Mouse (Mus musculus): ENCODE measurements around the gene Gfod2. TPM values are rescaled to one million over a fixed set of nuclear protein-coding genes. Genes with fewer than 3 reads are reported as not detected.

Gfod2 gene
- total RNA-seq, 1 experiment from 2014 or later = 1.6 TPM

DNA sequence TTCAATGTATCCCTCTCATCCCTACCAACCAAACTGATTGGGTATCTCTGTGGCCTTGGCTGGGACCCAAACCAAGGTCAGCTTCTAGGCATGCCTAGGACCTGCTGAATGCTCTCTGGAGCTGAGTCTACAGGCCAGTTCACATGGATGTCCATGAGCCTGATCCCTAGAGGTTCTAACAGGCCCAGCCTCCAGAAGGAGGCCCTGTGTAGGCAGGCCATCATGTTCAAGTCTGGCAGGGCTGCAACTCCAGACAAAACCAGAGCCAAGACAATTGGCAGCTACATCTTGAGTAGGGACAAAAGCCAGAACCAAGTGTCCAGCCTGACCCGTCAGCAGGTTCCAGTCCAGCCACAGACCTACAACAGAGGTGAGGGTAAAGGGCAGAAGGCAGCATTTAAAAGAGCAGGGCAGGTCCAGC is 15.0 kb upstream of the Gfod2 start:
- no peak for ATAC-seq (replicated peaks in 1 of 2; ENCODE audit: insufficient read depth in 1 of 2, low FRiP score in 2 of 2, low TSS enrichment in 1 of 2, low read depth in 1 of 2, poor library complexity in 2 of 2, severe bottlenecking in 2 of 2)

DNA sequence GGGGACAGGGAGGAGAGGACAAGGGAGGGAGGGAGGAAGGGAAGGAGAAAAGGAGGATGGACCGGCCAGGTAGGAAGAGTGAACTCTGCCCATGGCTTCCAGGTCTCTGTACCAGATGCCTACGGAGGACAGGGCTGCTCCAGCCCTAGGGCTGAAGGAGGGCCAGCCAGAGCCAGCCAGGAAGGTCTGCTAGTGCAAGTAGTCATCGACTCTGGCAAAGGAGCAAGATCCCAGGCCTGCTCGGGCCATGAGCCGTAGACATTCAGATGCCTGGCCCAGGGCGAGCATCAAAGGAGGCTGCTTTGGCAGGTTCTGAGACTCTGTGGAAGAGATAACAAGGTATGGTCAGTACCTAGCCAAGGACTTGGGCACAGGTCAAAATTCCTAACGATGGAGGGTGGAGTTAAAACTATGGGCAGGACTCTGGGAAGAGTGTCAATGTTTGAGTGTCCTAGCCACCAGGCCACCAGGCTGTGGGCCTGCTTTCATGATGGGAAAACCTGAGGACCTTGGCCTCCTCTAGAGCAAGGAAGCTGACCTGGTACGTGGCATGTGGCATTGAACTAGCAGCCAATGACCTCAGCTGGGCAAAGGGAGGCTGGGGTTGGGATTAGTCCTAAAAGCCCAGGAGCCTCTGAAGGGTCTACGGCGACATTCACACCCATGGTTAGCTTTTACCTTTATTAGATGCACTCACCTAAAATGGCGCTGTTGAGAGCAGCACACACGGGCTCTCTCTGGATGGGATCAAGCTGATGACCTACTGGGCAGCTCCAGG is 13.1 kb upstream of the Gfod2 start:
- ATAC-seq (replicated peaks in 1 of 2; ENCODE audit: insufficient read depth in 1 of 2, low FRiP score in 2 of 2, low TSS enrichment in 1 of 2, low read depth in 1 of 2, poor library complexity in 2 of 2, severe bottlenecking in 2 of 2) = no peak

- 0 out of 4 replicates have a peak, but pooled peaks of 1 of the 2 experiments have one; percentile 71 for ATAC-seq (replicated peaks in 1 of 2; ENCODE audit: insufficient read depth in 1 of 2, low FRiP score in 2 of 2, low TSS enrichment in 1 of 2, low read depth in 1 of 2, poor library complexity in 2 of 2, severe bottlenecking in 2 of 2)
These were observed 12.1 kb upstream of the Gfod2 start for GRCm38 (mm10) chr8:105770609-105771008.

DNA sequence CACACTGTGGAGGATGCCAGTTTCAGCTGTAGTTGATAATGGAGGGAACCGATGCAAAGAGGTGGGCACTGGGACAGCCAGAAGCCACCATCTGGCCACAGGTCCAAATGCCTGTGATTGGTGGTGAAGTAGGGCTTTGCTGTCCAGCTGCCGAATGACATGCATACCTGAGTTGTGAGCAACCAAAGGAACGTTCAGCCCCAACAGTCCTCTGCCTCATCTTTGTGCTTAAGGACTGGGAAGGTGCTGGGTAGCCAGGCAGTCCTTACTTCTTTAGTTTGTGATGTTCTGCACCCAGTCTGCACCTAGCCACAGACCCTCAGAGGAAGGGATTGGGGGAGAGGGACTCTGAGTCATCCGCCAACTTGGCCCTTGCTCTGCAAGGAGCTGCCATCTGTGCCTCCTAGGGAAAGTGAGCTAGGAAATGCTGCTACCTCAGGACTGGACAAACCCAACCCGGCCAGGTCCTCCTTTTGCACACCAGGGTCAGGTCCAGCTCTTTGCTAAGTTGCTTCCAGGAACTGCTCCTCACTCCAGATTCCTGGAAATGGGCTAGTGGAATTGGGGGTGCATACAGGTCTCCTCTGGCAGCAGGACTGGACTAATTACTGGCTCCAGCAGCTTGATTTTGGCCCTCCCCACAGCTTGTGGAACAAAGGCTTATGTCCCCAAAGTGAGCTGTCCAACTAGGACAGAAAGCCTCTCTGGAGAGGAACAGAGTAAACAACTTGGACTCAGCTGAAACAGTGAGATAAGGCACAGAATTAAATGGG is 10.2 kb upstream of the Gfod2 start:
- no peak for ATAC-seq (replicated peaks in 1 of 2; ENCODE audit: insufficient read depth in 1 of 2, low FRiP score in 2 of 2, low TSS enrichment in 1 of 2, low read depth in 1 of 2, poor library complexity in 2 of 2, severe bottlenecking in 2 of 2)

DNA sequence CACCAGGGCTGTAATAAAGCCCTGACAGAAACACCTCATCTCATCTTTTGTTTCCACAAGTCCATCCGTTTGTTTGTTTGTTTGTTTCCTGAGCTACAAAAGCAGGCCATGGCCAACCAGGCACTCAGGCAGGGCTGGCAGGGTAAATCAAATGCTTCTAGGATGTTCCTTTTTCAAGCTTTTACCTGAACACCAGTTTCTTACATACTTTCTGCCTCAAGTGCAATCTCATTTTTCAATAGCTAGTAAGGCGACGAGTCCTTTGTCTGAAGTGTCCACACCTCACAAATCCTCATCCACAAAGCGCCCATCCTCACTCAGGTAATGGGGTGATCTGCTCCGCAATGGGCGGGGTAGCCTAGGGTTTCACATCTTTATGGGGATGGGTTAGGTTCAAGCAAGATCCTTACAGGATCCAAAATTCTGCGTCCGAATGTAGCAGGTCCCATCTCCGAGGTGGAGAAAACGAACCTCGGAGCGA is 628 bp downstream of the Gfod2 start:
- ATAC-seq (replicated peaks in 1 of 2; ENCODE audit: insufficient read depth in 1 of 2, low FRiP score in 2 of 2, low TSS enrichment in 1 of 2, low read depth in 1 of 2, poor library complexity in 2 of 2, severe bottlenecking in 2 of 2) = no peak

- no peak for ATAC-seq (replicated peaks in 1 of 2; ENCODE audit: insufficient read depth in 1 of 2, low FRiP score in 2 of 2, low TSS enrichment in 1 of 2, low read depth in 1 of 2, poor library complexity in 2 of 2, severe bottlenecking in 2 of 2)
These were observed 3.8 kb downstream of the Gfod2 start for GRCm38 (mm10) chr8:105754688-105755087.

- no peak for ATAC-seq (replicated peaks in 1 of 2; ENCODE audit: insufficient read depth in 1 of 2, low FRiP score in 2 of 2, low TSS enrichment in 1 of 2, low read depth in 1 of 2, poor library complexity in 2 of 2, severe bottlenecking in 2 of 2)
These were observed 4.5 kb downstream of the Gfod2 start for GRCm38 (mm10) chr8:105753916-105754315.

DNA sequence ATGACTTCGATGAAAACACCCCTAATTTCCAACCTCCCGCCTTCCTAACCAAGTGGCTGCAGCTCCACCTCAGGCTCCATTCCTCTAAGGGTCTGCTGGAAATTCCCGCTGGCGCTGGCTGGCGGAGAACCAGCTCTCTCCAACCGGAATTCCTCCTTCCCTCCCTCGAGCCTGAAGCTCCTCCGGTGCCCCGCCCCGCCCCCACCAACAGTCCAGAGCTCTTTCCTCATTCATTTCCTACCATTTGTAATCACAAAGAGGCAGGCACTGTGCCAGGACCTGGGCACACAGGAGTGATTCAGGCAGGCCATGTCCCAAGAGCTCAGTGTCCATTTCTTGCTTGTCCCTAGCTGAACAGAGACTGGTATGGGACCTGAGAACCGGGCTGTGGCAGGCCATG is 7.9 kb downstream of the Gfod2 start:
- peak in 1 of 2 experiments; percentile 29; a peak in 1 of 4 replicates for ATAC-seq (replicated peaks in 1 of 2; ENCODE audit: insufficient read depth in 1 of 2, low FRiP score in 2 of 2, low TSS enrichment in 1 of 2, low read depth in 1 of 2, poor library complexity in 2 of 2, severe bottlenecking in 2 of 2)

DNA sequence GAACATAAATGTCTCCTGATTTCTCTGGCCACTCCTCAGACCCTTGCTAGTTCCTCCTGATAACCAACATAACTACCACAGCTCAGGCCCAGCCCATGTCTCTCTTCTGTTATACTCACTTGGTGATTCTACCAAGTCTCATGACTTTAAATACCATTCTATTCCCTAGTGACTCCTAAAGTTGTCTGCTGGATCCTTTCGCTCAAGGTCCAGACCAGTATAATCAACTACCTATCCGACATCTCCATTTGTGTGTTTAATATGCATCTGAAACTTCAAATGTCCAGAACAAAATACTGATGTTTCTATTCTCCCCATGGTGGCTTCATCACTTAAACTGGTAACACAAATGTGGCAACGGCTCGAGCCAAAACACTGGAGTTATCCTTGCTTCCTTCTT is 15.2 kb downstream of the Gfod2 start:
- no peak for ATAC-seq (replicated peaks in 1 of 2; ENCODE audit: insufficient read depth in 1 of 2, low FRiP score in 2 of 2, low TSS enrichment in 1 of 2, low read depth in 1 of 2, poor library complexity in 2 of 2, severe bottlenecking in 2 of 2)

GRCm38 (mm10) chr8:105739216-105739615 is 19.2 kb downstream of the Gfod2 start:
- no peak for ATAC-seq (replicated peaks in 1 of 2; ENCODE audit: insufficient read depth in 1 of 2, low FRiP score in 2 of 2, low TSS enrichment in 1 of 2, low read depth in 1 of 2, poor library complexity in 2 of 2, severe bottlenecking in 2 of 2)

- no peak for ATAC-seq (replicated peaks in 1 of 2; ENCODE audit: insufficient read depth in 1 of 2, low FRiP score in 2 of 2, low TSS enrichment in 1 of 2, low read depth in 1 of 2, poor library complexity in 2 of 2, severe bottlenecking in 2 of 2)
These were observed 26.3 kb downstream of the Gfod2 start for GRCm38 (mm10) chr8:105732186-105732585.

GRCm38 (mm10) chr8:105727397-105728124 is 30.9 kb downstream of the Gfod2 start:
- peak; percentile 81 to 87 for ATAC-seq (replicated peaks in 1 of 2; ENCODE audit: insufficient read depth in 1 of 2, low FRiP score in 2 of 2, low TSS enrichment in 1 of 2, low read depth in 1 of 2, poor library complexity in 2 of 2, severe bottlenecking in 2 of 2)

DNA sequence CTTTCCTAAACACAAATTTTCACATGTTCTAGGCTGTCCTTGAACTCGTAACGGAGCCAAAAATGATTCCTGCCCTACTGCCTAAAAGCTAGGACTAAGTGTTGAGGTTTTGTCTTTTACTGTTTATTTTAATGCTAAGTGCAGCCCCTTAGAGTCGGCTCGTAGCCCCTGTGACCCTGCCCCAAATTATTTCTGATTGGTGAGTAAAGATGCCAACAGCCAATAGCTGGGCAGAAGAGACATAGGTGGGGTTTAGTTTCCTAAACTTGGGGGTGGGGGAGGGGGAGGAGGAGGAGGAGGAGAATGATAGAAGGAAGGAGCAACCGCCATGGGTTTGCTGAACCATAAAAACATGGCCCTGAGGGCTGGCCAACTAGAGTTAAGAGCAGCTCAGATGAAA is 32.7 kb downstream of the Gfod2 start:
- ATAC-seq (replicated peaks in 1 of 2; ENCODE audit: insufficient read depth in 1 of 2, low FRiP score in 2 of 2, low TSS enrichment in 1 of 2, low read depth in 1 of 2, poor library complexity in 2 of 2, severe bottlenecking in 2 of 2) = no peak

- ATAC-seq (replicated peaks in 1 of 2; ENCODE audit: insufficient read depth in 1 of 2, low FRiP score in 2 of 2, low TSS enrichment in 1 of 2, low read depth in 1 of 2, poor library complexity in 2 of 2, severe bottlenecking in 2 of 2) = no peak
These were observed 35.6 kb downstream of the Gfod2 start for GRCm38 (mm10) chr8:105722861-105723260.

DNA sequence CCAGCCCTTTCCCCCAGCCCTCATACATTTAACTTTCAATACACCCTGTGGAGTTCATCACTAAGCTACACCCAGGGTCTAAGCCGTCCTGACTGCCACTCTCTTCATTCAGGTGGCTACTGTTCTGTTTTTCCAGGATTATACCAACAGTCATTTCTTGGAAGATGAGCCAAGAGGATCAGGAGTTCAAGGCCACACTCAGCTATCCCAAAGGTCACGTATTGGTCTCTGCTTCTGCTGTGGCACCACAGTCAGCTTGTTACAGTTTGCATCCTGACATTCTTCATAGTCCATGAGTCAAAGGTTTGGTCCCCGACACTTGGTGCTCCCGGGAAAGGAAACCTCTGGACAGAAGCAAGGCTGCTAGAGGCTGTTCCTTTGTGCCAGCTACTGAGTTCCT is 38.8 kb downstream of the Gfod2 start:
- no peak for ATAC-seq (replicated peaks in 1 of 2; ENCODE audit: insufficient read depth in 1 of 2, low FRiP score in 2 of 2, low TSS enrichment in 1 of 2, low read depth in 1 of 2, poor library complexity in 2 of 2, severe bottlenecking in 2 of 2)

DNA sequence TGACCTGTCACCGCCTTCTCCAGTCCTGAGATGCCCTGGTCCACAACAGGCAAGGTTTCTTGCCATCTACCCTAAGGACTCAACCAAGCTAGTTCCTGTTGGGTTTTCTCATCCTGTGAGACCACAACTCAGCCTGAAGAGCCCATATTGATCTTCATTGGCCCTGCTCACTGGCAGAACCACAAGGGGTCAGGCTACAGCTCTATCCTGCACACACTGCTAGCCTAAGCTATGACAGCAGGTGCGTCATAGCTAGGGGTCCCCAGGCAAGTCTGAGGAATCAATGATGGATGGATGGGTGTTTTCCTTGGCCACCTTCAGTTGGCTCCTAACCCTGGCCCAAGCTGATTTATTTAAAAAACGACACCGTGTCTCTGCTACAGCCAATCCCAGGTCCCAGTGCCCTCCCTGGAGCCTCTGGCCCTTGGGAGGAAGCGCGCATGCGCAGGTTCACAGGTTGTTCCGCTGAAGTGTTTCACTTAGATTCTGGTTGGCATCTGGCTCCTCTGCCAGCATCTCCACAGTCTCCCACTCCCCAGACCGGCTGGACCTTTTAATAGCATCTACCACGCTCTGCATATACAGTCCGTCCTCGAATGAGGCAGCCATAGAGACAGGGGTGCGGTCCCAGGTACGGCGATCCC is 42.0 kb downstream of the Gfod2 start:
- ATAC-seq (replicated peaks in 1 of 2; ENCODE audit: insufficient read depth in 1 of 2, low FRiP score in 2 of 2, low TSS enrichment in 1 of 2, low read depth in 1 of 2, poor library complexity in 2 of 2, severe bottlenecking in 2 of 2) = no peak

DNA sequence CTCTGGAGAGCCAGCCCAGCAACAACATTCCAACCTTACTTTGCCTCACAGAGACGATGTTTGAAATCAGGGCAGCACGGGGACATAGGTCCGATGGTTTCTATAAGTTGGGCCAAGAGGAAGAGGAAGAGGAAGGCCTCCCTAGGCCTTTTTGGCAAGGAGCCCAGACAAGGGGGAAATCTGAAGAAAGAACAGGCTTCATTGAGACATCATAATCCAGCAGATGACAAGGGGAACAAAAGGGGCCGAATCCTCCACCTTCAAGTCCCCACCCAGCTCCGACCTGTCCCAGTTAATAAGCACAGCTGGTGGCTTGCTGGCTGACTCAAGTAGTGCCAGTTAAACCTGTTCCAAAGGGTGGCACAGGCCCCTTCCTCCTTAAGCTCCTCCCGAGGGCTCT is 43.4 kb downstream of the Gfod2 start:
- ATAC-seq (replicated peaks in 1 of 2; ENCODE audit: insufficient read depth in 1 of 2, low FRiP score in 2 of 2, low TSS enrichment in 1 of 2, low read depth in 1 of 2, poor library complexity in 2 of 2, severe bottlenecking in 2 of 2) = peak; percentile 14 to 25; a peak in 1 of 4 replicates

All from hematopoietic stem cell, adult 5-6 weeks (primary cell).